Mouse (Mus musculus): ENCODE data around the gene Serpini1. TPM values are rescaled to one million over a fixed set of nuclear protein-coding genes. Genes with fewer than 3 reads are reported as not detected.

Gene Serpini1
- polyA plus RNA-seq, 1 experiment from 2014 or later, result 5.8 TPM

DNA sequence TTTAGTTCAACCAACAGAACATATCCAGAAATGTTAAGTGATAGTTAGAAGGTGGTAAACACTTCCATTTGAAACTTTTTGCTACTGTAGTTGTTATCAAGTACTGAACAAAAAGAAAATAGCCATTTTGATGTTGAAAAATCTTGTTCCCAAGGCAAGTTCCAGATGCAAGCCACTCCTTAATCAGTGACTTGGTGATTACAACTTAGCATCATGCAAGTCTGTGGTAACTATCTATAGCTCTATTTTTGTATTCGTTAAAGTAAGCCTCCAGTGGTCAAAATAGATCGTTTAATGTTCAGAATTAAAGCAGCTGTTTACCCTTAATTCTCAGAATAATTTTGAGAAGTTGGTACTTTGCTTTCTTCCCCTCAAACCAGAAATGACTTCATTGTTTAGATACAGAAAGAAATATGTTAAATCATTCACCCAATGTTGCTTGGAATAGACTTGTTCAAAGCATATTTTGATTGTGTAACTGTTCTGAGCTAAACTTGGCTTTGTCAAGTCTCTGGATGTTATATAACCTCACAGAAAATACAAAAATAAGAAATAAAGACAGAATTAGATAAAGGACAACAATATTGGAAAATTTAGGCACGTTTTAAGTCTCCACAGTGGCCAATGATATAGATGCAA, 130.0 kb downstream of the Serpini1 start:
- H3K4me3 ChIP-seq (ENCODE audit: low read depth, low read length), result no peak overlapping the region
- 78% methylated on average over 3 of the region's 3 CpGs for WGBS
- ATAC-seq (ENCODE audit: insufficient number of reproducible peaks, low FRiP score, low TSS enrichment, low read depth), result no peak
- H3K27ac ChIP-seq (replicated peaks; ENCODE audit: low read depth, low read length), result no peak overlapping the region
- H3K27me3 ChIP-seq (ENCODE audit: control insufficient read depth, insufficient read depth, low read length), result no peaks in the 10 kb centered on the region
- no peaks in the 10 kb centered on the region for H3K4me1 ChIP-seq (ENCODE audit: control insufficient read depth, insufficient read depth, low read length)
- DNase-seq (ENCODE audit: low spot score), result no peak
- no peak overlapping the region for H3K4me2 ChIP-seq (ENCODE audit: low read depth, severe bottlenecking)
- H3K9ac ChIP-seq (ENCODE audit: low read length), result no peak overlapping the region
- no peaks in the 10 kb centered on the region for H3K9me3 ChIP-seq (ENCODE audit: control insufficient read depth, low read length)
- H3K36me3 ChIP-seq (ENCODE audit: control insufficient read depth, insufficient read depth, low read length), result no peaks in the 10 kb centered on the region

GRCm38 (mm10) chr3:75690321-75690720, 133.0 kb downstream of the Serpini1 start:
- Histone ChIP-seq H3K9ac (ENCODE audit: low read length) (no peak overlapping the region), H3K4me3 (ENCODE audit: low read depth, low read length) (no peak overlapping the region), H3K36me3 (ENCODE audit: control insufficient read depth, insufficient read depth, low read length) (no peaks in the 10 kb centered on the region), H3K4me2 (ENCODE audit: low read depth, severe bottlenecking) (no peak overlapping the region), H3K27ac (replicated peaks; ENCODE audit: low read depth, low read length) (no peak overlapping the region), H3K9me3 (ENCODE audit: control insufficient read depth, low read length) (no peaks in the 10 kb centered on the region), H3K4me1 (ENCODE audit: control insufficient read depth, insufficient read depth, low read length) (no peaks in the 10 kb centered on the region), H3K27me3 (ENCODE audit: control insufficient read depth, insufficient read depth, low read length) (no peaks in the 10 kb centered on the region)
- ATAC-seq (ENCODE audit: insufficient number of reproducible peaks, low FRiP score, low TSS enrichment, low read depth) (no peak), DNase-seq (ENCODE audit: low spot score) (no peak)

DNA sequence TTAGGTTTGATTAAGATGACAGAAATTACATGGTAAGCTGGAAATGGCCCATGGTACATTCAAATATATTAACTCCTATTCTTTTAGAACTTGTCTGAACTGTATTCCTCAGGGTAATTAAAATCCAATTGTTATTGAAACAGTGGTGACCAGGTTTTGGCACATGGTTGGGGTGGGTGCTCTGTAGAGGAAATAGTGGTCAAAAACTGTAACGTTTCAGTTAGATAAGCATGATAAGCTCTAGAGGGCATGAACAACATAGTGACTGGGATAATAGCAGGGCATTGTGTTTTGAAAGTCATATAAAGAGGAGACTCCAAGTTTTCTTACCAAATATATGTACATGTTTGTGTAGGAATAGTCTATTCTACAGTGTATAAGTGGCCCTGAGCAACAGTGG, 134.7 kb downstream of the Serpini1 start:
- Histone ChIP-seq H3K36me3 (ENCODE audit: control insufficient read depth, insufficient read depth, low read length) (no peaks in the 10 kb centered on the region), H3K4me1 (ENCODE audit: control insufficient read depth, insufficient read depth, low read length) (no peaks in the 10 kb centered on the region), H3K4me3 (ENCODE audit: low read depth, low read length) (no peak overlapping the region), H3K27me3 (ENCODE audit: control insufficient read depth, insufficient read depth, low read length) (no peaks in the 10 kb centered on the region), H3K27ac (replicated peaks; ENCODE audit: low read depth, low read length) (no peak overlapping the region), H3K4me2 (ENCODE audit: low read depth, severe bottlenecking) (no peak overlapping the region), H3K9ac (ENCODE audit: low read length) (no peak overlapping the region), H3K9me3 (ENCODE audit: control insufficient read depth, low read length) (no peaks in the 10 kb centered on the region)
- DNase-seq (ENCODE audit: low spot score), result no peak
- 86% methylated on average over 1 of the region's 1 CpGs for WGBS
- no peak for ATAC-seq (ENCODE audit: insufficient number of reproducible peaks, low FRiP score, low TSS enrichment, low read depth)

Other genes with a start within 250 kb of the Serpini1 start
- gene Wdr49, start 75.4 kb upstream of the Serpini1 start, polyA plus RNA-seq (2014; fragmentation: Nextera tagmentation; extraction: Ambion mirVana), result not detected in 2 replicates
- 92.5 and 94.0 TPM in 2 replicates for gene Pdcd10, start 691 bp upstream of the Serpini1 start, polyA plus RNA-seq (2014; fragmentation: Nextera tagmentation; extraction: Ambion mirVana)
- gene Gm29133, start 190.7 kb downstream of the Serpini1 start, polyA plus RNA-seq (2014; fragmentation: Nextera tagmentation; extraction: Ambion mirVana), result not detected in 2 replicates

Data from limb, embryonic 11.5 days (tissue).